12 mouse cellular contexts compared by ENCODE assay signal in genomic region chr9:32906233-32906872, GRCm38 (mm10).
DNase-seq lines count a peak whose midpoint lies in the region; ATAC-seq and TF ChIP-seq lines count a peak whose summit lies in the region.
"Had no signal": no experiment of that assay in that cellular context is flagged by ENCODE, and none has a peak within 500 bp of the region (broad histone marks: within the 10 kb centered on the region; RNA-seq: fewer than 3 reads in every experiment).

No protein-coding gene starts in this region.

- ATAC-seq in kidney, embryonic 14.5 days (ENCODE audit: low FRiP score, low TSS enrichment), result no peak
- peak; percentile 61 for ATAC-seq in kidney, embryonic 16.5 days (ENCODE audit: low FRiP score, low TSS enrichment)
- ATAC-seq in megakaryocyte progenitor cell, adult 5-6 weeks (replicated peaks; ENCODE audit: poor library complexity), result peak; percentile 80
- ATAC-seq in cerebellum, adult (ENCODE audit: insufficient number of reproducible peaks, low FRiP score, low TSS enrichment), result no peak
- ATAC-seq: forebrain, embryonic 15.5 days had no signal

- H3K36me3 ChIP-seq in kidney, embryonic 14.5 days (ENCODE audit: control insufficient read depth, insufficient read depth, low read length), result no peaks in the 10 kb centered on the region
- H3K36me3 ChIP-seq in heart, adult 2 months (ENCODE audit: control insufficient read depth, insufficient read depth, low read length), result peaks cover 10% of the 10 kb centered on the region
- no peaks in the 10 kb centered on the region for H3K36me3 ChIP-seq in kidney, embryonic 16.5 days (ENCODE audit: insufficient read depth, low read length)
- H3K36me3 ChIP-seq: forebrain, embryonic 15.5 days; stomach, embryonic 15.5 days had no signal

- no peak for TF ChIP-seq POLR2A in heart, adult 2 months (IDR thresholded peaks at IDR 0.05; ENCODE audit: insufficient read depth, low read depth, low read length)

- H3K4me3 ChIP-seq in kidney, embryonic 14.5 days (ENCODE audit: low read length), result no peak overlapping the region
- no peak overlapping the region; the same call in 1 of the 2 replicates for H3K4me3 ChIP-seq in heart, adult 2 months
- H3K4me3 ChIP-seq in kidney, embryonic 16.5 days (ENCODE audit: low read length), result no peak overlapping the region
- H3K4me3 ChIP-seq: forebrain, embryonic 15.5 days; stomach, embryonic 15.5 days had no signal

- DNase-seq in kidney, adult 11 months, result peak; percentile 52
- DNase-seq in heart, adult 2 months, result peak; percentile 31 to 41
- no peak for DNase-seq in testis, postnatal 10 days (ENCODE audit: low spot score)
- DNase-seq in adipocyte (ENCODE audit: low spot score), result no peak
- DNase-seq: cerebellum, adult 11-12 months; layer of hippocampus, adult 9-11 months had no signal

- TF ChIP-seq CTCF in heart, adult 2 months (IDR thresholded peaks at IDR 0.05), result no peak

- H3K79me2 ChIP-seq in heart, adult 2 months (replicated peaks; ENCODE audit: control insufficient read depth, insufficient read depth, low read length), result no peaks in the 10 kb centered on the region

- intact Hi-C loops in heart, adult 2 months (cut with DNase I), result loop anchor here (1.0 to 10.0 kb wide), 3 partner anchors 27 to 192 kb away; no protein-coding TSS in a partner anchor

- WGBS in kidney, embryonic 14.5 days, result 65% methylated on average over 8 of the region's 8 CpGs
- 16% methylated on average over 8 of the region's 8 CpGs for WGBS in heart, adult 2 months
- 63% methylated on average over 8 of the region's 8 CpGs for WGBS in kidney, embryonic 16.5 days

- no peaks in the 10 kb centered on the region for H3K9me3 ChIP-seq in kidney, embryonic 14.5 days (ENCODE audit: control insufficient read depth, low read length)
- no peaks in the 10 kb centered on the region for H3K9me3 ChIP-seq in kidney, embryonic 16.5 days (ENCODE audit: low read length)
- H3K9me3 ChIP-seq: forebrain, embryonic 15.5 days; stomach, embryonic 15.5 days had no signal

- H3K27me3 ChIP-seq in kidney, embryonic 14.5 days (ENCODE audit: control insufficient read depth, insufficient read depth, low read length), result no peaks in the 10 kb centered on the region
- no peaks in the 10 kb centered on the region for H3K27me3 ChIP-seq in heart, adult 2 months (ENCODE audit: control insufficient read depth, insufficient read depth, low read length)
- H3K27me3 ChIP-seq in kidney, embryonic 16.5 days (ENCODE audit: insufficient read depth, low read length), result no peaks in the 10 kb centered on the region
- H3K27me3 ChIP-seq: forebrain, embryonic 15.5 days; stomach, embryonic 15.5 days had no signal

- H3K4me2 ChIP-seq in kidney, embryonic 14.5 days (replicated peaks; ENCODE audit: low read depth, low read length), result no peak overlapping the region
- H3K4me2 ChIP-seq in kidney, embryonic 16.5 days (replicated peaks; ENCODE audit: low read depth, low read length), result no peak overlapping the region
- H3K4me2 ChIP-seq: forebrain, embryonic 15.5 days; stomach, embryonic 15.5 days had no signal

- no peak for TF ChIP-seq EP300 in heart, adult 2 months (IDR thresholded peaks at IDR 0.05; ENCODE audit: insufficient read depth, low read depth, low read length)

- no peak overlapping the region for H3K9ac ChIP-seq in kidney, embryonic 14.5 days (ENCODE audit: low read depth, low read length)
- no peak overlapping the region for H3K9ac ChIP-seq in heart, adult 2 months (ENCODE audit: low read depth, low read length)
- H3K9ac ChIP-seq in kidney, embryonic 16.5 days (replicated peaks; ENCODE audit: low read length), result no peak overlapping the region
- H3K9ac ChIP-seq: forebrain, embryonic 15.5 days; stomach, embryonic 15.5 days had no signal

- no peaks in the 10 kb centered on the region for H3K4me1 ChIP-seq in kidney, embryonic 14.5 days (ENCODE audit: control insufficient read depth, insufficient read depth, low read length)
- peaks cover 14% of the 10 kb centered on the region for H3K4me1 ChIP-seq in heart, adult 2 months (ENCODE audit: control insufficient read depth, insufficient read depth, low read length)
- no peaks in the 10 kb centered on the region for H3K4me1 ChIP-seq in kidney, embryonic 16.5 days (ENCODE audit: insufficient read depth, low read length)
- H3K4me1 ChIP-seq: forebrain, embryonic 15.5 days; stomach, embryonic 15.5 days had no signal

- H3K27ac ChIP-seq in kidney, embryonic 14.5 days (ENCODE audit: low read depth, low read length), result no peak overlapping the region
- H3K27ac ChIP-seq in heart, adult 2 months, result peak overlapping the region; percentile 81
- H3K27ac ChIP-seq in kidney, embryonic 16.5 days (ENCODE audit: low read length), result peak overlapping the region; percentile 17; the same call in 1 of the 2 replicates
- H3K27ac ChIP-seq: forebrain, embryonic 15.5 days; stomach, embryonic 15.5 days had no signal

Comparison
In these comparisons a context has a peak if more than half of its experiments do, and no peak if none do; other contexts are left out.
1. ATAC-seq: peak in kidney, embryonic 16.5 days (single experiment) and megakaryocyte progenitor cell, adult 5-6 weeks (single experiment); none in kidney, embryonic 14.5 days (single experiment) and cerebellum, adult (single experiment).
2. DNase-seq: peak in kidney, adult 11 months (single experiment) and heart, adult 2 months (2 of 2); none in testis, postnatal 10 days (single experiment) and adipocyte (single experiment).